ENCODE assay signal across 25 mouse cellular contexts in the genomic region with DNA sequence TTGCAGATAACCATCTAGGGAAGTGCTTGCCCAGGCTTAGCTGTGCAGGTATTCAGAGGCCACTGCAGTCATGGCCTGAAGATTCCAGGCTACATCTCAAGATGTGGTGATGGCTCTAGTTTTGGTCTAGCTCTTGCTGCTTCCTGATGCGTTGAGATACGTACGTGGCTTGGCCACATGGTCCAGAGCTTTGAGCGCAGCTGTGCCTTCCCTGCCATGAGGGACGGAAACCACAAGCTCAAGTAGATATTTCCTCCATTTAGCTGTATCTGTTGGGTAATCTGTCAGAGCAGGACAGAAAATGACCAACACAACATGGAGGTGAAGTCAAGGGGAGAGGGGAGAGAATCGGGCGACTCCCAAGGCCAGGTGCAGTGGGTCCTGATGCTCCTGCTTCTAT. TPM values are rescaled to one million over a fixed set of nuclear protein-coding genes. Genes with fewer than 3 reads are reported as not detected.
A peak's percentile ranks its signal among the peaks of the same experiment; 100 is the strongest.
DNase-seq lines count a peak whose midpoint lies in the region; ATAC-seq and TF ChIP-seq lines count a peak whose summit lies in the region.
"Had no signal": no experiment of that assay in that cellular context is flagged by ENCODE, and none has a peak within 500 bp of the region (broad histone marks: within the 10 kb centered on the region; RNA-seq: fewer than 3 reads in every experiment).

No protein-coding gene starts in this region.

- no peak overlapping the region for H3K4me2 ChIP-seq in liver, embryonic 12.5 days
- no peak overlapping the region for H3K4me2 ChIP-seq in liver, postnatal 0 days (ENCODE audit: low read depth, low read length)
- H3K4me2 ChIP-seq: embryonic facial prominence, embryonic 13.5 days; forebrain, embryonic 13.5 days; heart, embryonic 11.5 days; heart, embryonic 15.5 days; hindbrain, embryonic 14.5 days had no signal

- no peak for TF ChIP-seq CTCF in liver, postnatal 0 days (IDR thresholded peaks at IDR 0.05; ENCODE audit: low read depth)
- no peak for TF ChIP-seq CTCF in small intestine, adult 2 months (IDR thresholded peaks at IDR 0.05; ENCODE audit: extremely low read depth, insufficient read length, insufficient replicate concordance, low read depth, low read length)

- H3K27me3 ChIP-seq in liver, embryonic 12.5 days (replicated peaks), result peaks cover 33% of the 10 kb centered on the region
- H3K27me3 ChIP-seq in liver, postnatal 0 days (ENCODE audit: insufficient read depth, low read length), result no peaks in the 10 kb centered on the region
- H3K27me3 ChIP-seq in megakaryocyte, embryonic 14.5 days (replicated peaks), result peaks cover 6% of the 10 kb centered on the region
- H3K27me3 ChIP-seq in small intestine, adult 2 months (ENCODE audit: control insufficient read depth, insufficient read depth, low read length), result no peaks in the 10 kb centered on the region
- H3K27me3 ChIP-seq: embryonic facial prominence, embryonic 13.5 days; forebrain, embryonic 13.5 days; heart, embryonic 15.5 days had no signal

- H3K9ac ChIP-seq in liver, embryonic 12.5 days, result no peak overlapping the region
- H3K9ac ChIP-seq in liver, postnatal 0 days (replicated peaks), result no peak overlapping the region
- H3K9ac ChIP-seq: embryonic facial prominence, embryonic 13.5 days; forebrain, embryonic 13.5 days; forebrain, postnatal 0 days; heart, embryonic 15.5 days; hindbrain, embryonic 14.5 days had no signal

- 31% methylated on average over 7 of the region's 7 CpGs for WGBS in liver, embryonic 12.5 days (ENCODE audit: insufficient replicate concordance)
- 48% methylated on average over 7 of the region's 7 CpGs for WGBS in liver, postnatal 0 days (ENCODE audit: insufficient replicate concordance)
- WGBS in small intestine, adult 2 months, result 75% methylated on average over 7 of the region's 7 CpGs

- no peaks in the 10 kb centered on the region for H3K9me3 ChIP-seq in liver, embryonic 12.5 days (replicated peaks)
- no peaks in the 10 kb centered on the region for H3K9me3 ChIP-seq in liver, postnatal 0 days (ENCODE audit: low read length)
- H3K9me3 ChIP-seq in megakaryocyte, embryonic 14.5 days, result peaks cover 25% of the 10 kb centered on the region
- H3K9me3 ChIP-seq: embryonic facial prominence, embryonic 13.5 days; forebrain, embryonic 13.5 days; heart, embryonic 15.5 days; hindbrain, embryonic 10.5 days had no signal

- TF ChIP-seq POLR2A in small intestine, adult 2 months (IDR thresholded peaks at IDR 0.05; ENCODE audit: low read depth, low read length), result no peak

- peak; percentile 37; the same call in 1 of the 2 replicates for ATAC-seq in liver, embryonic 12.5 days
- ATAC-seq in liver, postnatal 0 days, result no peak
- 0 out of 2 replicates have a peak, but pooled peaks have one; percentile 32 for ATAC-seq in erythroblast, adult 5-6 weeks (replicated peaks; ENCODE audit: low FRiP score, poor library complexity, severe bottlenecking)
- ATAC-seq: forebrain, embryonic 13.5 days; forebrain, postnatal 0 days had no signal

- H3K36me3 ChIP-seq in liver, embryonic 12.5 days, result no peaks in the 10 kb centered on the region
- no peaks in the 10 kb centered on the region for H3K36me3 ChIP-seq in liver, postnatal 0 days (replicated peaks; ENCODE audit: insufficient read depth, low read length)
- H3K36me3 ChIP-seq in megakaryocyte, embryonic 14.5 days (replicated peaks; ENCODE audit: low read length), result no peaks in the 10 kb centered on the region
- H3K36me3 ChIP-seq in small intestine, adult 2 months (ENCODE audit: control insufficient read depth, insufficient read depth, low read length), result no peaks in the 10 kb centered on the region
- H3K36me3 ChIP-seq: embryonic facial prominence, embryonic 13.5 days; heart, embryonic 15.5 days; hindbrain, embryonic 10.5 days had no signal

- H3K27ac ChIP-seq in liver, embryonic 12.5 days, result no peak overlapping the region
- no peak overlapping the region for H3K27ac ChIP-seq in liver, postnatal 0 days (ENCODE audit: low read depth)
- peak overlapping the region; percentile 50; the same call in 1 of the 2 replicates for H3K27ac ChIP-seq in small intestine, adult 2 months (ENCODE audit: insufficient read depth, low read depth, low read length)
- H3K27ac ChIP-seq: embryonic facial prominence, embryonic 13.5 days; forebrain, embryonic 13.5 days; heart, embryonic 15.5 days; hindbrain, embryonic 10.5 days; hindbrain, embryonic 14.5 days had no signal

- DNase-seq in liver, postnatal 0 days, result no peak
- no peak for DNase-seq in right cerebral cortex, postnatal 10 days (ENCODE audit: low spot score in 2 of 2)
- no peak for DNase-seq in adrenal gland, postnatal 10 days
- no peak for DNase-seq in left cerebral cortex, postnatal 4 days
- DNase-seq: adrenal gland, adult 8-10 months; cerebellum, adult 11 months; cerebellum, adult 8-10 months; cerebellum, postnatal 14 days; forebrain, postnatal 0 days; gastrocnemius, postnatal 14 days; heart, postnatal 14 days had no signal

- peaks cover 23% of the 10 kb centered on the region for H3K4me1 ChIP-seq in liver, embryonic 12.5 days
- H3K4me1 ChIP-seq in liver, postnatal 0 days (ENCODE audit: insufficient read depth), result peaks cover 11% of the 10 kb centered on the region
- peaks cover 17% of the 10 kb centered on the region for H3K4me1 ChIP-seq in megakaryocyte, embryonic 14.5 days
- peaks cover 2% of the 10 kb centered on the region; the same call in 1 of the 2 replicates for H3K4me1 ChIP-seq in small intestine, adult 2 months (ENCODE audit: control insufficient read depth, insufficient read depth, insufficient read length, low read length)
- H3K4me1 ChIP-seq: heart, embryonic 15.5 days; hindbrain, embryonic 10.5 days had no signal

- no peak overlapping the region for H3K4me3 ChIP-seq in liver, embryonic 12.5 days
- no peak overlapping the region for H3K4me3 ChIP-seq in liver, postnatal 0 days (ENCODE audit: low read depth, low read length)
- peak overlapping the region; percentile 44 for H3K4me3 ChIP-seq in megakaryocyte, embryonic 14.5 days (replicated peaks)
- H3K4me3 ChIP-seq in small intestine, adult 2 months (ENCODE audit: low read depth, low read length), result no peak overlapping the region
- H3K4me3 ChIP-seq: embryonic facial prominence, embryonic 13.5 days; forebrain, embryonic 13.5 days; heart, embryonic 15.5 days; hindbrain, embryonic 10.5 days had no signal

- no peak for TF ChIP-seq EP300 in liver, postnatal 0 days (IDR thresholded peaks at IDR 0.05; ENCODE audit: low read depth)

- intact Hi-C loops in left cerebral cortex, postnatal 4 days (cut with DNase I), result no loop called here

RNA-seq across cellular contexts. Expression of a gene that starts 6.2 kb away (rescaled TPM):
- polyA plus RNA-seq in liver, embryonic 12.5 days (2016; fragmentation: Nextera tagmentation; extraction: Ambion mirVana), result 127 and 128 TPM in 2 replicates
- 45.5 and 48.5 TPM in 2 replicates for polyA plus RNA-seq in liver, postnatal 0 days (2015; fragmentation: Nextera tagmentation; extraction: Ambion mirVana)
- 207 and 247 TPM in 2 replicates for total RNA-seq in erythroblast, adult 5-6 weeks (2015; ENCODE audit: low replicate concordance)
- total RNA-seq in erythroblast, adult 5-6 weeks (2017; ENCODE audit: low replicate concordance), result 227 and 246 TPM in 2 replicates
- polyA plus RNA-seq in megakaryocyte, embryonic 14.5 days (2012; ENCODE audit: insufficient read depth, low replicate concordance), result 4.4 and 9.1 TPM in 2 replicates
- polyA plus RNA-seq in small intestine, adult 2 months (2012; rRNA removed), result 14.4 and 31.1 TPM in 2 replicates
- 10 to 100 TPM; 56.3 to 69.7 TPM for total RNA-seq in adrenal gland, postnatal 10 days (2021)
- total RNA-seq in left cerebral cortex, postnatal 4 days (2021), result 1 to 10 TPM; 3.4 to 5.6 TPM

RNA-seq across cellular contexts. Expression of a gene that starts 43.7 kb away (rescaled TPM):
- polyA plus RNA-seq in liver, embryonic 12.5 days (2016; fragmentation: Nextera tagmentation; extraction: Ambion mirVana), result 0.29 and 0.31 TPM in 2 replicates
- 0.14 and 0.31 TPM in 2 replicates for polyA plus RNA-seq in liver, postnatal 0 days (2015; fragmentation: Nextera tagmentation; extraction: Ambion mirVana)
- total RNA-seq in erythroblast, adult 5-6 weeks (2015; ENCODE audit: low replicate concordance), result not detected in 2 replicates
- not detected in 2 replicates for total RNA-seq in erythroblast, adult 5-6 weeks (2017; ENCODE audit: low replicate concordance)
- polyA plus RNA-seq in megakaryocyte, embryonic 14.5 days (2012; ENCODE audit: insufficient read depth, low replicate concordance), result 2.7 and 8.4 TPM in 2 replicates
- 4.8 and 11.8 TPM in 2 replicates for polyA plus RNA-seq in small intestine, adult 2 months (2012; rRNA removed)
- total RNA-seq in adrenal gland, postnatal 10 days (2021), result 1 to 10 TPM; 1.3 to 2.1 TPM
- 10 to 100 TPM; 59.4 to 61.6 TPM for total RNA-seq in left cerebral cortex, postnatal 4 days (2021)

RNA-seq across cellular contexts. Expression of a gene that starts 50.1 kb away (rescaled TPM):
- 27.7 and 79.1 TPM in 2 replicates for polyA plus RNA-seq in liver, embryonic 12.5 days (2016; fragmentation: Nextera tagmentation; extraction: Ambion mirVana)
- 22.0 and 26.1 TPM in 2 replicates for polyA plus RNA-seq in liver, postnatal 0 days (2015; fragmentation: Nextera tagmentation; extraction: Ambion mirVana)
- 140 and 215 TPM in 2 replicates for total RNA-seq in erythroblast, adult 5-6 weeks (2015; ENCODE audit: low replicate concordance)
- total RNA-seq in erythroblast, adult 5-6 weeks (2017; ENCODE audit: low replicate concordance), result 429 and 503 TPM in 2 replicates
- 2.5 TPM in 1 of 2 replicates, not detected in the other for polyA plus RNA-seq in megakaryocyte, embryonic 14.5 days (2012; ENCODE audit: insufficient read depth, low replicate concordance)
- polyA plus RNA-seq in small intestine, adult 2 months (2012; rRNA removed), result 0.49 and 1.1 TPM in 2 replicates
- total RNA-seq in adrenal gland, postnatal 10 days (2021), result 10 to 100 TPM in 1 of 2 experiments, 1 to 10 TPM in 1; 5.4 to 14.4 TPM
- total RNA-seq in left cerebral cortex, postnatal 4 days (2021), result not detected
- total RNA-seq: adrenal gland, adult 8-10 months; ES-E14; forebrain, postnatal 0 days; gastrocnemius, adult 18-20 months; heart, postnatal 14 days had no signal
- polyA plus RNA-seq: forebrain, embryonic 13.5 days; forebrain, postnatal 0 days; hindbrain, embryonic 10.5 days; hindbrain, embryonic 14.5 days had no signal

RNA-seq across cellular contexts. Expression of a gene that starts 57.8 kb away (rescaled TPM):
- polyA plus RNA-seq in liver, embryonic 12.5 days (2016; fragmentation: Nextera tagmentation; extraction: Ambion mirVana), result 3.1 and 7.1 TPM in 2 replicates
- 4.0 and 5.1 TPM in 2 replicates for polyA plus RNA-seq in liver, postnatal 0 days (2015; fragmentation: Nextera tagmentation; extraction: Ambion mirVana)
- total RNA-seq in erythroblast, adult 5-6 weeks (2015; ENCODE audit: low replicate concordance), result 21.7 and 30.7 TPM in 2 replicates
- 20.4 and 21.9 TPM in 2 replicates for total RNA-seq in erythroblast, adult 5-6 weeks (2017; ENCODE audit: low replicate concordance)
- 1.8 TPM in 1 of 2 replicates, not detected in the other for polyA plus RNA-seq in megakaryocyte, embryonic 14.5 days (2012; ENCODE audit: insufficient read depth, low replicate concordance)
- not detected in 2 replicates for polyA plus RNA-seq in small intestine, adult 2 months (2012; rRNA removed)
- under 1 TPM; 0.48 to 0.73 TPM for total RNA-seq in adrenal gland, postnatal 10 days (2021)
- total RNA-seq in left cerebral cortex, postnatal 4 days (2021), result not detected
- total RNA-seq: adrenal gland, adult 8-10 months; ES-E14; forebrain, postnatal 0 days; gastrocnemius, adult 18-20 months; gastrocnemius, postnatal 14 days; heart, postnatal 14 days had no signal
- polyA plus RNA-seq: brain, embryonic 14.5 days; forebrain, embryonic 13.5 days; forebrain, postnatal 0 days; gonadal fat pad, adult 2 months; heart, embryonic 15.5 days; hindbrain, embryonic 10.5 days; hindbrain, embryonic 14.5 days had no signal
